Mouse (Mus musculus) limb, embryonic 11.5 days (tissue): ENCODE data around the gene Cdh23. TPM values are rescaled to one million over a fixed set of nuclear protein-coding genes. Genes with fewer than 3 reads are reported as not detected.
A peak's percentile ranks its signal among the peaks of the same experiment; 100 is the strongest.

Experiments
- ATAC-seq: fragments of 200-750 bp; cut with Nextera tagmentation; 2 replicates; pipeline ENCODE4 v1.8.0; 2017; ENCODE audit warnings: low read depth; ENCODE audit not compliant: insufficient number of reproducible peaks, low FRiP score, low TSS enrichment
- DNase-seq: peaks from one replicate; pipeline ENCODE4 v3.0.0-alpha.2; 2015; ENCODE audit warnings: low spot score
- H3K27ac ChIP-seq: fragments of 300-500 bp; sonication (generic); replicated peaks from 2 replicates; pipeline ENCODE4 v1.5.1; 2014; ENCODE audit warnings: low read depth, mild to moderate bottlenecking, low read length
- H3K27me3 ChIP-seq: fragments of 300-500 bp; sonication (generic); 2 replicates; pipeline ENCODE4 v1.6.1; 2014; ENCODE audit warnings: mild to moderate bottlenecking, low read length, mixed read lengths; ENCODE audit not compliant: control insufficient read depth, insufficient read depth
- H3K36me3 ChIP-seq: fragments of 300-500 bp; sonication (generic); 2 replicates; pipeline ENCODE4 v1.6.1; 2014; ENCODE audit warnings: mild to moderate bottlenecking, low read length, moderate library complexity, mixed read lengths; ENCODE audit not compliant: control insufficient read depth, insufficient read depth
- H3K4me1 ChIP-seq: fragments of 300-500 bp; sonication (generic); 2 replicates; pipeline ENCODE4 v1.6.1; 2014; ENCODE audit warnings: low read length, mixed read lengths; ENCODE audit not compliant: control insufficient read depth, insufficient read depth
- H3K4me2 ChIP-seq: fragments of 300-500 bp; sonication (generic); 2 replicates; pipeline ENCODE4 v1.6.1; 2014; ENCODE audit warnings: low read depth, mild to moderate bottlenecking, moderate library complexity; ENCODE audit not compliant: severe bottlenecking
- H3K4me3 ChIP-seq: fragments of 300-500 bp; sonication (generic); 2 replicates; pipeline ENCODE4 v1.5.1; 2014; ENCODE audit warnings: low read depth, low read length
- H3K9ac ChIP-seq: fragments of 300-500 bp; sonication (generic); 2 replicates; pipeline ENCODE4 v1.6.1; 2014; ENCODE audit warnings: mild to moderate bottlenecking, low read length
- H3K9me3 ChIP-seq: fragments of 300-500 bp; sonication (generic); 2 replicates; pipeline ENCODE4 v1.6.1; 2016; ENCODE audit warnings: low read length; ENCODE audit not compliant: control insufficient read depth
- WGBS: fragments of 180-500 bp; shearing (Covaris S2); extraction: QIAGEN DNeasy Blood & Tissue Kit; methylation state at CpG from one replicate; pipeline ENCODE4 v1.1.7; 2014; 5-methylcytosine and 5-hydroxymethylcytosine counted together
- polyA plus RNA-seq: library from polyadenylated mRNA; unstranded; fragments of >200 nt; fragmentation: Nextera tagmentation; extraction: Ambion mirVana; gene quantifications from 2 replicates; pipeline ENCODE4 v1.2.1, GENCODE M21; 2014

The Cdh23 gene
- polyA plus RNA-seq, 1 experiment from 2014 or later = 0.16 TPM

DNA sequence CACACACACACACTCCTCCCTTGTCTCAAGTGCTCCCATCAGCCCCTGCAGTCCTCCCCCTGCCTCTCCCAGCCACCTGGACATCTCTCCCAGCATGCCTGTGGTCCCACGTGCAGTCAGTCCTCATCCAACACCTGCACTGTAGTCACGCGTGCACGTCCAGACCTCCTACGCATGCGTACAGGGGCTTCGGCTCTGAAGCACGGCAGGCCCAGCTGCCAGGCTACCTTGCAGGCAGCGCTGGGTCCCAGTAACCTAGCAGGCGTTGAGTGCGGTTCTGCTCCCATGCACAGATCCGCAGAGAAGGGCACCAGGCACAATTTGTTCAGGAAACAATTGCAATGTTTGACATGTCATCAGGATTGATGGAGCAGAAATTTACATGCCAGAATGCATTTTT, 249.1 kb downstream of the Cdh23 start:
- H3K36me3 ChIP-seq = no peaks in the 10 kb centered on the region
- no peak overlapping the region for H3K9ac ChIP-seq
- WGBS = 90% methylated on average over 12 of the region's 12 CpGs
- H3K4me1 ChIP-seq = no peaks in the 10 kb centered on the region
- no peaks in the 10 kb centered on the region for H3K27me3 ChIP-seq
- no peak overlapping the region for H3K4me3 ChIP-seq
- H3K27ac ChIP-seq = no peak overlapping the region
- no peak overlapping the region for H3K4me2 ChIP-seq
- no peak for DNase-seq
- no peak for ATAC-seq
- no peaks in the 10 kb centered on the region for H3K9me3 ChIP-seq

DNA sequence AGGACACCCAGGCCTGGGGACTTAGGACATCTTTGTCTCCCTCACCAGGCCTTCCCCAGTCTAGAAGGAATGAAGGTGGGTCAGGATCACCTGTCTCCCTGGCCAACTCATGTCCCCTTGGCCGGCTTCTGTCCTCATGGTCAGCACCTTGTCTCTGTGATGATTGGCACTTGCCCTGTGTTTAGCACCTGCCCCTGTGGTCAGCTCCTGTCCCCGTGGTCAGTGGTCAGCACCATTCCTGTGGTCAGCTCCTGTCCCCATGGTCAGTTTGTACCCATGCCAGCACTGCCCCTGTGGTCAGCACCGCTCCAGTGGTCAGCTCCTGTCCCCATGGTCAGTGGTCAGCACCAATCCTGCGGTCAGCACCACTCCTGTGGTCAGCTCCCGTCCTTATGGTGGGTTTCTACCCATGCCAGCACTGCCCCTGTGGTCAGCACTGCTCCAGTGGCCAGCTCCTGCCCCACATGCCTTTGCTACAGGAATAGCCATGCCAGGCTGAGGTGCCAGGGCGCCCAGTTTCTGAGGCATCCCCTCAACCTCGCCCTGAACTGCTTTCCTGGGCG, 251.2 kb downstream of the Cdh23 start:
- H3K36me3 ChIP-seq = no peaks in the 10 kb centered on the region
- ATAC-seq (no peak), DNase-seq (peak; percentile 84)
- H3K4me2 ChIP-seq = no peak overlapping the region
- H3K4me1 ChIP-seq = no peaks in the 10 kb centered on the region
- WGBS = 66% methylated on average over 8 of the region's 8 CpGs
- no peak overlapping the region for H3K9ac ChIP-seq
- H3K4me3 ChIP-seq = no peak overlapping the region
- no peak overlapping the region for H3K27ac ChIP-seq
- no peaks in the 10 kb centered on the region for H3K27me3 ChIP-seq
- H3K9me3 ChIP-seq = no peaks in the 10 kb centered on the region

DNA sequence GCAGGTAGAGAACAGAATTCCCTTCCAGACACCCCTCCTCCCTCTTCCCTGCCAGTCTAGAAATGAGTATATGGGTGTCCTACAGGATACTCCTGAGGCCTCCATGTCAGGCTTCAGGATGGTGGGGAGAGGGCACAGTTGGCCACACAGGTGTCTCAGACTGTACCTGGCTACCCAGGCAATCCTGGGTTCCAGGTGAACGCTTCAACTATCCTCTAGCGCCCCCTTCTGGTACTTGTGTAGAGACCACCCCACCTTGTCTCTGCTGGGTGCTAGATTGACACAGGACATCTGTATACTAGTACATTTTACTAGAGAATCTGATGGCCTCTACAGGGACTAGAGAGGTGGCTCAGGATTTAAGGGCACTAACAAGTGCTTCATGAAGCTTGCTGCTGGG, 253.2 kb downstream of the Cdh23 start:
- DNase-seq = no peak
- H3K27ac ChIP-seq = no peak overlapping the region
- WGBS = 8% methylated on average over 2 of the region's 2 CpGs
- H3K4me3 ChIP-seq = no peak overlapping the region
- no peak overlapping the region for H3K4me2 ChIP-seq
- no peaks in the 10 kb centered on the region for H3K4me1 ChIP-seq
- no peaks in the 10 kb centered on the region for H3K36me3 ChIP-seq
- H3K27me3 ChIP-seq = no peaks in the 10 kb centered on the region
- no peak overlapping the region for H3K9ac ChIP-seq
- ATAC-seq = no peak
- H3K9me3 ChIP-seq = no peaks in the 10 kb centered on the region

DNA sequence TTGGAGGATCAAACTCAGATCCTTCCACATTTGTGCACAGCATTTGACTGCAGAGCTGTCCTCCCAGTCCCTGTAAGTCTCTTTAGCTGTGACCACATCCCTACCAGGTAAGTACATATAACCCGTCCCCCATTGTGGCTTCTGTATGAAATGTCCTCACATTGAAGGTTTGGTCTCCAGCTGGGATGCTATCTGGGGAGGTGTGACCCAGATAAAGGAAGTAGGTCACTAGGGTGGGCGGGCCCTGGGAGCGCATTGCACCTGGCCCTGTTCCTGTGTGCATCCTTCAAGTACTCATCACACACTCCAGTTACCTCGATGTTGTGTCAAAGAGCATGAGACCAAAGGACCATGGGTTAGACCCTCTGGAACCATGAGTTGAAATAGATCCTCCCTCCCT, 254.0 kb downstream of the Cdh23 start:
- Histone ChIP-seq H3K4me1 (no peaks in the 10 kb centered on the region), H3K36me3 (no peaks in the 10 kb centered on the region), H3K9ac (no peak overlapping the region), H3K9me3 (no peaks in the 10 kb centered on the region), H3K4me3 (no peak overlapping the region), H3K27ac (no peak overlapping the region), H3K4me2 (no peak overlapping the region), H3K27me3 (no peaks in the 10 kb centered on the region)
- ATAC-seq (no peak), DNase-seq (no peak)
- WGBS = 83% methylated on average over 4 of the region's 4 CpGs

DNA sequence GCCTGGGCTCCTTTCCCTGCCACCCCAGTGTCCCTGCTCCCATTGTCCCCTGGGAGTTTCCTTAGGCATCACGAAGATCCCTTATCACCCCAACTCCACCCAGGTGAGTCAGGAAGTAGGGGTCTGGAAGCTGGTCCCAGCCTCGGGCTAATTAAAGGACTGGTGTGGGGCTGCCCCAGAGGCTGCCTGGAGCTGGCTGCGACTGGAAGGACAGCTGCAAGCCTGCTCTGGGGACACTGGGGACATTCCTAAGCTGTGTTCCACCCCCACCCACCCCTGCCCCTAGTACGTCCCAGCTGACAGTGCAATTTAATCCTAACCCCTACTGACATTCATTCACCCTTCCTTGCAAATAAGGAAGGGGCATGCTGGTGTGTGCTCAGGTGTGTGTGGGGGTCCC, 263.6 kb downstream of the Cdh23 start:
- Histone ChIP-seq H3K4me3 (no peak overlapping the region), H3K27me3 (no peaks in the 10 kb centered on the region), H3K9me3 (no peaks in the 10 kb centered on the region), H3K9ac (no peak overlapping the region), H3K4me2 (no peak overlapping the region), H3K36me3 (no peaks in the 10 kb centered on the region), H3K4me1 (no peaks in the 10 kb centered on the region), H3K27ac (no peak overlapping the region)
- no peak for DNase-seq
- no peak for ATAC-seq
- WGBS = 34% methylated on average over 4 of the region's 4 CpGs

DNA sequence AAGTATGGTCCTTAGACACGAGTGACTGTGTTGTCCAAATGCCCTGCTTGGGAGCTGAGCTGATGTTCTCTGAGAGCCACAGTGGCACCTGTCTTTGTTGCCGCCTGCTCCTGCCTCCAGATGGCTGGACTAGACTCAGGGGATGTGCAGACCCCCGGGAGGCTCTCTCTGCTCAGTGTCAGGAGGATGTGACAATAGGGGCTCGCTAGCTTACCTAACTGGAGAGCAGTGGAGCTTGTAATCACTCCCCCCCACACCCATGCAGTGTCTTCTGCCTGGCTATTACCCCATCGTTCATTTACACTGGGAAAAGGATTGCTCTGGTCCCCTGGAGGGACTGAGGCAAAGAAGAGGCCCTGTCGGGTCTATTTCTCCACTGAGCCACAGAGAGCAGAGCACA, 265.7 kb downstream of the Cdh23 start:
- H3K4me1 ChIP-seq = no peaks in the 10 kb centered on the region
- DNase-seq (no peak), ATAC-seq (no peak)
- no peaks in the 10 kb centered on the region for H3K9me3 ChIP-seq
- H3K36me3 ChIP-seq = no peaks in the 10 kb centered on the region
- no peaks in the 10 kb centered on the region for H3K27me3 ChIP-seq
- H3K4me2 ChIP-seq = no peak overlapping the region
- no peak overlapping the region for H3K4me3 ChIP-seq
- 64% methylated on average over 6 of the region's 6 CpGs for WGBS
- H3K9ac ChIP-seq = no peak overlapping the region
- no peak overlapping the region for H3K27ac ChIP-seq

DNA sequence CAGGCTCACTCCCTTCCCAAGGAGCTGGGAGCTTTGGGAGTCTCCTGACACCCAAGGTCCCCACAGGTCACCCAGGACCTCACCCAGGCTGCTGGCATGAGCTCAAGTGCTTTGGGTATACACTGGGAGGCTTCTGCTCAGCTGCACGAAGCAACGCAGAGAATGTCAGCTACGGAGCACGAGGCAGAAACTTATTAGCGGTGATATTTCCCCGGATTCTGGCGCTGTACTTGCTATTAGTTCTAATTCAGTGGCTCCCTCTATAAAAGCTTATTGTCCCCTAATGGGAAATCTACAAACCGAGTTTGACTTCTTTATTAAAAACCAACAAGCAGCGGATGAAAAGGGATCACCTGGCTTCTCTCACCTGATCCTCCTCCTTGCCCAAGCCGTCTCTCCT, 266.3 kb downstream of the Cdh23 start:
- ATAC-seq = no peak
- Histone ChIP-seq H3K4me1 (no peaks in the 10 kb centered on the region), H3K27me3 (no peaks in the 10 kb centered on the region), H3K36me3 (no peaks in the 10 kb centered on the region), H3K9me3 (no peaks in the 10 kb centered on the region; the same call in 1 of the 2 replicates), H3K4me3 (no peak overlapping the region), H3K9ac (no peak overlapping the region), H3K27ac (no peak overlapping the region), H3K4me2 (no peak overlapping the region)
- WGBS = 85% methylated on average over 10 of the region's 10 CpGs
- no peak for DNase-seq

DNA sequence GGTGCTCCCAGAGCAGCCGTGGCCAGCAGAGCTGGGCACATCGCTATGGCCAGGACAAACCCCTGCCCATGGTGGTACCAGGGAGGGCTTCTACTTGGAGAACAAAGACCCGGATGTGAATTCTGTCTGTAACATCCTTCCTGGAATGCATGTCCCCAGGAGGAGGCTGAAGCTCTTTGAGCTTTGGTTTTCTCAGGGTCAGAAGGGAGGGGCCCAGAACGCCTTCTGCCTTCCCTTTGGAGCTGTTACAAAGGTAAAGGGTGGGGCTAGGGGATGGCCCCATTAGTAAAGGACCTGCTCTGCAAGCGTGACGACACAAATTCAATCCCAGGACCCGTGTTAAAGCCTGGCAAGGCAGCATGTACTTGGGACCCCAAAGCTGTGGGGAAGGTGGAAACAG, 273.5 kb downstream of the Cdh23 start:
- ATAC-seq (no peak), DNase-seq (no peak)
- Histone ChIP-seq H3K27ac (no peak overlapping the region), H3K27me3 (no peaks in the 10 kb centered on the region), H3K36me3 (no peaks in the 10 kb centered on the region), H3K4me3 (no peak overlapping the region), H3K9ac (no peak overlapping the region), H3K4me1 (no peaks in the 10 kb centered on the region), H3K9me3 (no peaks in the 10 kb centered on the region; the same call in 1 of the 2 replicates), H3K4me2 (no peak overlapping the region)
- WGBS = 70% methylated on average over 7 of the region's 7 CpGs

DNA sequence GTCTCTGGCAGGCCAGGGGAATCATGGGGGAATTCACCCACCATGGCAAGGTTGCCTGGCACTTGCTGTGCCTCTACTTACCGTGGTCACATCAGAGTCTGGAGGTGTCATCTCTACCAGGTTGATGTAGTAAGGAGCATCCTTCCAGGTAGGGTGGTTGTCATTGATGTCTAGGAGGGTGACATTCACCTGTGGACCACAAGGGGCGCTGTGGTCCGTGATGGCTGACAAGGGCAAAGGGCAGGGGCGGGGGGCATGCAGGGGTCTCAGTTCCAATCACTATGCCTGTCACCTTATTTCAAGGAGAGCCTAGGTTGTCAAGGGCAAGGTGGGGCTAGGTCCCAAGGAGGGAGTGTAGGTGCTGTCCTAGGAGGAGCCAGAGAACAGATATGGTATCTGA, 276.7 kb downstream of the Cdh23 start:
- Histone ChIP-seq H3K4me1 (no peaks in the 10 kb centered on the region), H3K27me3 (no peaks in the 10 kb centered on the region), H3K9ac (no peak overlapping the region), H3K36me3 (no peaks in the 10 kb centered on the region), H3K27ac (no peak overlapping the region), H3K4me3 (no peak overlapping the region), H3K9me3 (no peaks in the 10 kb centered on the region), H3K4me2 (no peak overlapping the region)
- ATAC-seq (no peak), DNase-seq (peak; percentile 24)
- 22% methylated on average over 4 of the region's 4 CpGs for WGBS
